Mouse (Mus musculus): Measurements from ENCODE around the gene Cul5.
A peak's percentile ranks its signal among the peaks of the same experiment; 100 is the strongest.

Cul5 gene

GRCm38 (mm10) chr9:53669680-53670219 lies at the start of gene Cul5:
TSS of gene Cul5 (minus strand) at chr9:53670014.
- peak; percentile 64 for DNase-seq

GRCm38 (mm10) chr9:53705992-53706696 lies 36.3 kb upstream of the Cul5 start, which contains the start of gene Rab39:
TSS of gene Rab39 (minus strand) at chr9:53706232.
- DNase-seq, result peak; percentile 87

- DNase-seq, result peak; percentile 17
Observed at GRCm38 (mm10) chr9:53705491-53705991, 35.7 kb upstream of the Cul5 start.

- DNase-seq, result no peak
Observed at GRCm38 (mm10) chr9:53702991-53703390, 33.2 kb upstream of the Cul5 start.

- DNase-seq, result no peak
Observed at GRCm38 (mm10) chr9:53700496-53700895, 30.7 kb upstream of the Cul5 start.

- DNase-seq, result no peak
Observed at GRCm38 (mm10) chr9:53695846-53696245, 26.0 kb upstream of the Cul5 start.

- DNase-seq, result no peak
Observed at GRCm38 (mm10) chr9:53693718-53694117, 23.9 kb upstream of the Cul5 start.

- DNase-seq, result no peak
Observed at GRCm38 (mm10) chr9:53691745-53692670, 22.2 kb upstream of the Cul5 start.

GRCm38 (mm10) chr9:53680851-53681250 lies 11.0 kb upstream of the Cul5 start:
- DNase-seq, result no peak

- DNase-seq, result no peak
Observed at GRCm38 (mm10) chr9:53676921-53677320, 7.1 kb upstream of the Cul5 start.

GRCm38 (mm10) chr9:53673571-53673970 lies 3.8 kb upstream of the Cul5 start:
- DNase-seq, result peak; percentile 79

- DNase-seq, result peak; percentile 95
Observed at GRCm38 (mm10) chr9:53667020-53667669, 2.7 kb downstream of the Cul5 start.

- no peak for DNase-seq
Observed at GRCm38 (mm10) chr9:53666665-53667019, 3.2 kb downstream of the Cul5 start.

- no peak for DNase-seq
Observed at GRCm38 (mm10) chr9:53665428-53665827, 4.4 kb downstream of the Cul5 start.

GRCm38 (mm10) chr9:53664819-53665218 lies 5.0 kb downstream of the Cul5 start:
- DNase-seq, result no peak

- no peak for DNase-seq
Observed at GRCm38 (mm10) chr9:53634796-53635195, 35.0 kb downstream of the Cul5 start.

- no peak for DNase-seq
Observed at GRCm38 (mm10) chr9:53615246-53615645, 54.6 kb downstream of the Cul5 start.

- no peak for DNase-seq
Observed at GRCm38 (mm10) chr9:53614286-53614685, 55.5 kb downstream of the Cul5 start.

- DNase-seq, result peak; percentile 93
Observed at GRCm38 (mm10) chr9:53609968-53610781, 59.6 kb downstream of the Cul5 start, which contains the start of gene Acat1. TSS of gene Acat1 (minus strand) at chr9:53610382.

GRCm38 (mm10) chr9:53609306-53609967 lies 60.4 kb downstream of the Cul5 start:
- DNase-seq, result no peak

GRCm38 (mm10) chr9:53607816-53608215 lies 62.0 kb downstream of the Cul5 start:
- DNase-seq, result no peak
